Mouse (Mus musculus): ENCODE data around the gene Sarnp. TPM values are rescaled to one million over a fixed set of nuclear protein-coding genes. Genes with fewer than 3 reads are reported as not detected.
A peak's percentile ranks its signal among the peaks of the same experiment; 100 is the strongest.
"Not testable (repeated sequence)": the region's sequence is repeated elsewhere in the genome, so short reads cannot be mapped to it uniquely, and the experiment has no call there.

Gene Sarnp
- total RNA-seq, 2 experiments from 2014 or later: 38.0 to 39.1 TPM

DNA sequence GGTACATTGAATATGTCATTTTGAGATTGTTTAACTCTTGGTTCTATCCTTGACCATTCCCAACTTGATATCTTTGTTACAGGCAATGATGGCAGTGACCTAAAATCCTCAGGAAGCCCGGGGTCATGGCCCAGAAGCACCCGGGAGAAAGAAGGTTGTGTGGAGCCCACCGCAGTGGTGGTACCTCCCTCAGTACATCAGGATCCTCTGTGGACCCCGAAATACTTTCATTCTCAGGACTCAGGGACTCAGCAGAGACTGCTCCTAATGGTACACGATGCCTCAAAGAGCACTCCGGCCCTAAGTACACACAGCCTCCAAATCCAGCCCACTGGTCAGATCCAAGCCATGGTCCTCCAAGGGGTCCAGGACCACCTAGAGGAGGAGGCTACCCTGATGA lies 11.0 kb upstream of the Sarnp start:
- intact Hi-C loops (cut with DNase I): loop anchor here (2.0 to 5.0 kb wide), 2 partner anchors 15 to 179 kb away; partner anchors contain the start of genes Ormdl2 and Rps26

DNA sequence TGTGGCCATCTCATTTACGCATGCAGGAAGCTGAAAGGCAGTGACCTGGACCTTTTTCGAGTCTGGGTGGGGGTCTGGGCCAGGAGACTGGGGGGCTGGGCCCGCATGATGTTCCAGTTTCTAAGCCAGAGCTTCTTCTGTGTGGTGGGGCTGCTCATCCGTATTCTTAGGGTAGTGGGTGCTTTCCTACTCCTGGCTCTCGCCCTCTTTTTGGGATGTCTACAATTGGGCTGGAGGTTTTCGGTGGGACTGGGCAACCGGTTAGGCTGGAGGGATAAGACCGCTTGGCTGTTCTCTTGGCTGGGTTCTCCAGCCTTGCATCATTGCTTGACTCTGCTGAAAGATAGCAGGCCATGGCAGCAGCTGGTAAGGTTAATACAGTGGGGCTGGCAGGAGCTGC lies 10.1 kb upstream of the Sarnp start:
- intact Hi-C loops (cut with DNase I): loop anchor here (2.0 to 5.0 kb wide), 2 partner anchors 14 to 180 kb away; partner anchors contain the start of genes Ormdl2 and Rps26
- DNase-seq: no peak

More for the DNA sequence above, 11.0 kb upstream of the Sarnp start:
- DNase-seq: no peak

DNA sequence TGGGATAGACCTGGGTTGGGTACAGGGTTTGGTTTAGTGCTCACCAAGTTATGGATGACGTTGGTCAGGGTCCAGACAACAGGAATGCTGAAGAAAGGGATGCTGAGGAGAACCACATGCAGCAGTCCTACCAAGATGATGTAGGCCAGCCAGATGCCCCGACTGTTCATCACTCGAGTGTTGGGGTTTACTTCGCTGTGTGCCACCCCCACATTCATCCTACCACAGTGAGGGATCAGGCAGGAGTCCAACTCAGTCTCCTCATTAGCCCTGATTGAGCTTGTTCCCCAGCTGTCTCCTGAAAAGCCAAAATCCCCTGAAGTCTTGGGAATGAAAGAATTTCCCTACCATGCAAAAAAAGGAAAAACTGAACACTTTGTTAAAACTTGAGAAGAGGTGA lies 3.1 kb downstream of the Sarnp start:
- no peak for DNase-seq
- intact Hi-C loops (cut with DNase I): loop anchor here (2.0 kb wide), 1 partner anchor 13 kb away; no protein-coding TSS in a partner anchor

DNA sequence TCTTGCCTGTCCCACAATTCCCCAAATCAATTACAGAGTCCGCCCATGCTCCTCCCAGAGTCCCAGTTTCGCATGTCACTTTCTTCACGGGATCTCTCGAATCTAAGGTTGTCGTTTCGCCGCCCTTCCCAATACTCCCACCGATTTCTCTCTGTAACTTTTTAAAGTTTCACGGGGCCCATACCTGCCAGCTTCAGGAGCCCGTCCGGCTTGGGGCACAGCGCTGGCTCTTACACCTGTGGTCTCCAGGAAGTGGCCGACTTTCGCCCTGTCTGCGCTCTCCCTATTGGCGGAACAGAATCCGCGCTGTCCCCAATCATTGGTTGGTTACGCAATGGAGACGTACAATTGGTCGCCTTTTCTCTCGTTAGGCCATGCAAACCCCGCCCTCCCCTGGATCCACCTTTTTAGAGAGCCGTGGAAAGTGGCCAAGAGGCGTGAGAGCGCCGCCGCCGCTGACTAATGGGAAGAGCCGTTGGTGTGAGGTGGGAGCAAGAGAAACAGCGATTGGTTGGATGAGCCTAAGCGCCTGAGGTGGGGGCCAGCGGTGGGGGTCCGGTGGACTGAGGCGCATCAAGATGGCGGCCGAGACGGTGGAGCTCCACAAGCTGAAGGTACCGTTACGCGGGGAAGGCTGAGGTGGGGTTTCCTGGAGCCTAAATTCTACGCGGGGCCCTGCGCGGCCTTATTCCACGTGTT lies 4.4 kb downstream of the Sarnp start, which contains the start of gene Ormdl2:
Gene Ormdl2 (minus strand): TSS at position 288 of the 699 bp plus-strand sequence.
- DNase-seq: peak; percentile 99
- intact Hi-C loops (cut with DNase I): loop anchor here (2.0 kb wide), 1 partner anchor 15 kb away; no protein-coding TSS in a partner anchor

DNA sequence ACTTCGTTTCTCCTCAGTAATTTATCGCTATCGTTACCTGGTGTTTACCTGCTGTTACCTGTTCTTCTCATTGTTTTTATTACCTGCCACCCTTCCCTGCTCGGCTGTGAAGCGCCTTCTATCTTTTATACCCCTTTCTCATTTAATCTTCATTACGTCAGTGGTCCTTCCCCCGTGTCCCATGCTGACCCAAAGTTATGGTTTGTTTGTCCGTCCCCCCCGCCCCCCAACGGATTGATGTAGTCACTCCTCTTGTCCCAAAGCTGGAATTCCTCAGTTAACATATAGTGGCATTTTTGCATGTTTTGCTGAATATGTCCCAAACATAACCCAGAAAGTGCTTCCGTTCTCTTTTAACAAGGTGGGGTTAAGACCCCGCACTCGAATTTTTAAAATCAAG lies 5.0 kb downstream of the Sarnp start:
- intact Hi-C loops (cut with DNase I): no loop called here
- DNase-seq: no peak

DNA sequence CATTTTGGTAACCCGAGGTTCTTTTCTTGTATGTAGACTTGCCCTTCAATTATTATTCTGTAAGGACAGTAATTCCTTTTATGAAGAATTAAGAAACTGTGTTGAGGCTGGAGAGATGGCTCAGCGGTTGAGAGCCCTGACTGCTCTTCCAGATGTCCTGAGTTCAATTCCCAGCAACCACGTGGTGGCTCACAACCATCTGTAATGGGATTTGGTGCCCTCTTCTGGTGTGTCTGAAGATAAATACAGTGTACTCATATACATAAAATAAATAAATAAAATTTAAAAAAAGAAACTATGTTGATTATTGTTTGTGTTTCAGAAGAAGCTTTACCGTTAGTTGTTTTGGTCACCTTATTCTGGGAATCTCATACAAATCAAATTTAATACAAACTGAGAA lies 6.0 kb downstream of the Sarnp start:
- intact Hi-C loops (cut with DNase I); DNase-seq: not testable (repeated sequence)

DNA sequence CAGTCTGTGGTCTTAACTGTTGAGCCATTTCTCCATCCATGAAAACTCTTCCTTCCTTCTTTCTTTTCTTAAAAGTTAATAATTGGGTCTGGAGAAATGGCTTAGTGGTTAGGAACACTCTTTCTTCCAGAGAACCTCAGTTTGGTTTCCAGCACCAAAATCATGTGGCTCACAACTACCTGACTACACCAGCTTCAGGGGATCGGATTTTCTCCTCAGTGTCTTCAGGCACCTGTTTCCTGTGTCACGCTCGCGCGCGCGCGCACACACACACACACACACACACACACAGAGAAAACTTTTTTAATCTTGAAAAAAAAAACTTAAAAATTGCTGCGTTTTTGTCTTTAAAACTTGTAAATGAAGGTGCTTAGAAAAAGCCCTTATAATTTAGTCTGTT lies 6.7 kb downstream of the Sarnp start:
- DNase-seq: no peak
- intact Hi-C loops (cut with DNase I): no loop called here

DNA sequence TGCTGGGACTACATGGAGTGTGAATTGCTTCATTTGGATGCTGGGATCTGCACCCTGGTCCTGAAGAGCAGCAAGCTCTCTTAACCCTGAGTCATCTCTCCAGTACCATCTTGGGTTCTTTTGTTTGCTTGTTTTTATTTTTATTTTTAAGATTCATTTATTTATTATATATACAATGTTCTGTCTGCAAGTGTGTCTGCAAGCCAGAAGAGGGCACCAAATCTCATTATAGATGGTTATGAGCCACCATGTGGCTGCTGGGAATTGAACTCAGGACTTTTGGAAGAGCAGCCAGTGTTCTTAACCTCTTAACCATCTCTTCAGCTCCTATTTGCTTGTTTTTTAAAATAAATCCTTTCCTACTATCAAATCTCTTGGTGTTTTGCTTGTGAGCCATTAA lies 20.3 kb downstream of the Sarnp start:
- intact Hi-C loops (cut with DNase I): no loop called here
- DNase-seq: no peak

DNA sequence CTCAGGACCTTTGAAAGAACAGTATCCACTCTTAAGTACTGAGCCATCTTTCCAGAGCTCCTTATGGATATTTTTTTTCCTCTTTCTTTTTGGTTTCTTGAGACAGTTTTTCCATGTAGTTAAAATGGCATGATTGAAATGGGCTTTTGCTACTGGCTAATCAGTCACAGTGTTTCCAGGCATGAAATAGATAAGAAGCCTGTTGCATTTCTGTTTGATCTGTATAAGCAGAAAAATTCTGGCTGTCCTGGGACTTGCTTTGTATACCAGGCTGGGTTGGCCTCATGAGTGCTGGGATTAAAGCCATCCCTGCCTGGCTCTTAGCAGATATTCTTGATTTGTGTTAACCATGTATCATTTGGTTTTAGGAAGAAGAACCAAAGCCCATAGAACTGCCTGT lies 22.3 kb downstream of the Sarnp start:
- no peak for DNase-seq
- intact Hi-C loops (cut with DNase I): no loop called here

DNA sequence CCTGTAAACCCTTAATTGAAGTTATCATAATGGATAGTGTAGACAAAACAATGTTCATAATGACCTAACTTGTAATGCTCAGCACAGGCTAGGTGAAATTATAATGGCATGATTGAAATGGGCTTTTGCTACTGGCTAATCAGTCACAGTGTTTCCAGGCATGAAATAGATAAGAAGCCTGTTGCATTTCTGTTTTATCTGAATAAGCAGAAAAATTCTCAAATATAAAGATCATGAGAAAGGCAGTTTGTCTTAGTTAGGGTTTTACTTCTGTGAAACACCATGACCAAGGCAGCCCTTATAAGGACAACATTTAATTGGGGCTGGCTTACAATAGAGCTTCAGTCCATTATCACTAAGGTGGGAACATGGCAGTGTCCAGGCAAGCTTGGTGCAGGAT lies 23.5 kb downstream of the Sarnp start:
- no peak for DNase-seq
- intact Hi-C loops (cut with DNase I): loop anchor here (5.0 kb wide), 1 partner anchor 137 kb away; no protein-coding TSS in a partner anchor

DNA sequence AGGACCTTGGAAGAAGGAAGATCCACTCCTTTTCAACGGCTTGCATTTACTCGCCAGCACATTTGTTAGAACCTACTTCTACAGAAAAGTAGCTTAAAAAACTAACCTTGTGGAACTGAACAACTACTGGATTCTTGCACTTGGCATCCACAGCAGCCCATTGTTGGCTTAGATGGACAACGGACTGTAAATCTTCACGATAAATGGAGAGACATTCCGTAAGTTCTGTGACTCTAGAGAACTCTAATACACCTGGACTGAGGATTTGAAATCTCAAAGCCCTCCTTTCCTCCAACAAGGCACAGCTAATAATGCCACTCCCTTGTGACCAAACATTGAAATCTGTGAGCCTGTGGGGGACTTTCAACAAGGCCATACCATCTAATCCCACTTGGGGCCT lies 26.1 kb downstream of the Sarnp start:
- no peak for DNase-seq

DNA sequence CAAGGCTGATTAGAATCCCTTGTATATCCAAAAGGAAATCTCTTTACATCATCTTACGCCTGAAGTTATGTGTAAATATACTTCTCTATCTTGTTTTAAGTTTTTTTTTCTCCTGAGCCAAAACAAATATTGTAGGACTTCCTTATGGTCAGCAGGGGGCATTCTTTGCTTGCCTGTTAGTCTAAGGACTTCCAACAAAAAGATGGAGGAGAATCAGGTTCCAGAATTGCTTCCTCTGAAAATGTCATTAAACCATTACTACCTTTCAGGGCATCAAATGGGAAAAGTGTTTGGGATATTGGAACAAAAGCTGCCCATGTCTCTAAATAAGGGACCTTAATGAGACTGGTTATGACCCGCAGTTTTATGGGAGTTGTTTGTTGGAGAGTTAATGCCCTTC lies 28.4 kb downstream of the Sarnp start:
- intact Hi-C loops (cut with DNase I): loop anchor here (1.0 kb wide), 1 partner anchor 50 kb away; no protein-coding TSS in a partner anchor
- DNase-seq: no peak

More for the DNA sequence above, 26.1 kb downstream of the Sarnp start:
- intact Hi-C loops (cut with DNase I): loop anchor here (5.0 kb wide), 1 partner anchor 134 kb away; no protein-coding TSS in a partner anchor

DNA sequence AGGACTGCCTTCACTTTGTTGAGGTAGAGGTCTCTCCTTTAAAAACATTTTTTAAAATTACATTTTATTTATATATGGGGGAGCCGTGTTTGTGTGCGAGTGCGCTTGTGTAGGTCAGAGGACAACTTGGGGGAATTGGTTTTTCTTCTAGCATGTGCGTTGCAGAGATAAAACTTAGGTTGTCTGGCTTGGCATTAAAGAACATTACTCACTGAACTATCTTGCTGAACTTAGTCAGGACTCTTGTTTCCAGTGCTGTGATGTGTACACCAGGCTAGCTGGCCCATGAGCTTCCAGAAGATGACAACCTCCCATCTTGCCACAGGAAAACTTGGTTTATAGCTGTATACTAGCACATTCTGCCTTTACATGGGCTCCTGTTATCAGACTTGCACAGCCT lies 29.5 kb downstream of the Sarnp start:
- intact Hi-C loops (cut with DNase I): no loop called here
- DNase-seq: no peak

DNA sequence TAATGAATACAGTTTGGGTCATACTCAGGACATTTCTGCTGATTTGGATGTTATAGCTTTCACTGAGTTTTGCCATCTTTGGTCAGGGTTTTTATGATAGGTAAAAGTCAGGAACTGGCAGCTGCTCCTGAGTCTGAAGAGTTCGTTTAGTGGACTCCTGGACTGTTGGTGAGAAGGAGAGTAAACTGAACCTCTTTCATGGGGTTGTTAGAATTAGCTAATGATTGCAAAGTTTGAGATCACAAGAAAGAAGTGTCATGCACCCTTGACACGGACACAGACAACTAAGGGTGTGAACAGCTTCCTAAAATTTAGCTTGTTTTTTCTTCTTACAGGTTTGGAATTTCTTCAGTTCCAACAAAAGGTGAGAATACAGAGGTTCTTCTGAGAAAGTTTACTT lies 31.3 kb downstream of the Sarnp start:
- no peak for DNase-seq
- intact Hi-C loops (cut with DNase I): no loop called here

DNA sequence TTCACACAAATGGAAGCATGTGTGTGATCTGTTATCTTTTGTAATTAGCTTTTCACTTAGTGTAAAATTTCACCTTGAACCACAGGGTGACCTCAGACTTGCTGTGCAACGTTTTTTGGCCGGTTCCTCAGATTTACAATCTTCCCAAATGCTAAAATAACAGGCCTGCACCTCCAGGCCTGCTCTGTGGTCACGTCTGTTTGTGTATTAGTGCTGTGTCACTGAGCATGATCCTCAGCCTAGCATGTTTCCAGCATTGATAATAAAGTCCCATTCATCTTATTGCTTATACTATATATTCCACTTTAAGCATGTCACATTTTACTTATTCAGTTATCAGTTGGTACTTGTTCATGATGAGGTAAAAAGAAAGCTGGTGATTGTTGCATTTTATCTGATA lies 33.2 kb downstream of the Sarnp start:
- intact Hi-C loops (cut with DNase I): no loop called here
- no peak for DNase-seq

DNA sequence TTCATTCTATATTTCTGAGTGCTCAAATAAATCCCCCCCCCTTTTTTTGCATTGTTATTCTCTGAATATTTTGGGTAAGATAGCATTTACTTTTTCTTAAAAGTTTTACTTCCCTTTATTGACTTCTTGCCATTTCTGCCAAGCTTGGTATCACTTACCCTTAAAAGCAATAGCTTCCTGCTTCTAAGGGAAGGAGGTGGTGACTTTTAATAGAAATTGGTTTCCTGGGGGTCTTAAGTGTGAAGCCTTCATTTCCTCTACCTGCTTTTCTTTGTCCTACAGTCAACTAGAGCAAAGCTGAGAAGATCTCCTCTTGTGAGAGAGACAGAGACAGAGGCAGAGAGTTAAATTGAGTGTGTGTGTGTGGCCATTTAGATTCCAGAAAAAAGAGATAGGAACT lies 44.0 kb downstream of the Sarnp start:
- no peak for DNase-seq
- intact Hi-C loops (cut with DNase I): loop anchor here (5.0 kb wide), 1 partner anchor 36 kb away; no protein-coding TSS in a partner anchor

DNA sequence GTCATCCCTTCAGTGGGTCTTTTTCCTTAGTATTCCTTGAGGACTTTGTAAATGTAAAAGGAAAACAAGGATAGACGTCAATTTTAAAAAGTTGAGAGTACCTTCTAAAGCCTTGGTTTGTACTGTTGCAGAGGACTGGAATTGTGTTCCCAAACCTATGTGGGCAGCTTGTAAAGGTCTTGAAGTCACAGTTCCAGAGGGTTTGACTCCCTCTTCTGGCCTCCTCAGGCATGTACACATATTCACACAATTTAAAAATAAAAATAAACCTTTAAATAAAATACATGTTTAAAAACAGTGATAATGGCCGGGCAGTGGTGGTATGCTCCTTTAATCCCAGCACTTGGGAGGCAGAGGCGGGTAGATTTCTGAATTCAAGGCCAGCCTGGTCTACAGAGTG lies 48.9 kb downstream of the Sarnp start:
- no peak for DNase-seq
- intact Hi-C loops (cut with DNase I): no loop called here

DNA sequence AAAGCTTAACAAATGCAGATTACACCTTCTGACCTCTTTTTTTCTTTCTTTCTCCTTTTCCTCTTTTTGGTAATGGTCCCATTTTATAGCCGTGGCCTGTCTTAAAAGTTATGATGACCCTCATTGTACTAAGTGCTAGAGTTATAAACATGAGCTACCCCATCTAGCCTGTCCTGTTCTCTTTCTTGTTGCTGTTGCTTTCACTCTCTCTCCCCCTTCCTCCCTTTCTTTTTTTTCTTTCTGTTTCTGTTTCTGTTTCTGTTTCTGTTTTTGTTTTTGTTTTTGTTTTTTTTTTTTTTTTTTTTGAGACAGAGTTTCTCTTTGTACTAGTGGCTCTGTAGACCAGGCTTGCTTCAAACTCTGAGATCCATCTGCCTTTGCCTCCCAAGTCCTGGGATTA lies 49.4 kb downstream of the Sarnp start:
- no peak for DNase-seq
- intact Hi-C loops (cut with DNase I): no loop called here

DNA sequence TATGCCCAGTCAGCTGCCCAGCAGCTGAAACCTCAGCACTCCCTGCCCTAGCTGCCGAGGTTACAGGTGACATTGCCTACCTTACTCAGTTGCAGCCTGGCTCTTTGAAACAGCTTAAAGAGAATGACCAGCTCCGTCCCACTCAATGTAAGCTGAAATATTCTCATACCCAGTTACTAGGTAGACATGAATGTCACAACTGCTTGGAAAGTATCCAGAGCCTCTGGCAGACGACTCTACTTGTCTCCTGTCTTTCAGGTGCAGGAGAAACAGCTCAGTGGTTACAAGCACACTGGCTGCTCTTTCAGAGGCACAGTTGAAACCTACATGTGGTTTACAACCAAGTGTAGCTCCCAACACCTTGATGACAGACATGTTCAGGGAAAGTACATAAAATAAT lies 53.2 kb downstream of the Sarnp start:
- DNase-seq: no peak
- intact Hi-C loops (cut with DNase I): no loop called here

DNA sequence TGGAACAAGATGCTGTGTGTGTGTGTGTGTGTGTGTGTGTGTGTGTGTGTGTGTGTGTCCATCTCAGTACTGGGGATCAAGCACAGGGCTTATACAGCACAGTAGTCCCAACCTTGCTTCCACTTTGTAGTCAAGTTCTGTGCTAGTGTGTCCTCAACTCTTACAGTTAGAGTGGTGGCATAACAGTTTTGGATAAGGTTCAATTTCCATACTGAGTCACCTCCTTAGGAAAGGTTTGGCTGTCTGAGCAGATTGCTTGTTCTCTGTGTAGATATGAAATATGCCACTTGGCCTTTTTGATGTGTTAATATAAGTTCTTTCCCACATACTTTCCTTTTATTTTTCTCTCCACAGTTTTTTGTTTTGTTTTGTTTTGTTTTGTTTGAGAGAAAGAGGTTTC lies 61.2 kb downstream of the Sarnp start:
- intact Hi-C loops (cut with DNase I): no loop called here
- DNase-seq: no peak

DNA sequence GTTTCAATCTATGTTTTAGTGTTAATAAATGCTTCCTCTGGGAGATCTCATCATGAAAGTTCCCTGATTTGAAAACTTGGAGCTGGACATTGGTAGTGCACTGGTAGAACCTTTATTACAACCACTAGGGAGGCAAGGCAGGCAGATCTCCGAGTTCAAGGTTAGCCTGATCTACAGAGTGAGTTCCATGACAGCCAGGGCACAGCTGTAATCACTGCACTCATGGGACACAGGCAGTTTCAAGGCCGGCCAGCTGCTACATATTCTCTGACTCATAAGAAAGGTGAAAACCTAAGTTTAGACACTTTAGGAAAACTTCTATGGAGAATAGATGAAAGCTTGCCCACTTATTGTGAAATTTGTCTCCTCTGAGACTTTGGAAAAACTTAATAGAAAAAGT lies 61.7 kb downstream of the Sarnp start:
- intact Hi-C loops (cut with DNase I): no loop called here
- no peak for DNase-seq

DNA sequence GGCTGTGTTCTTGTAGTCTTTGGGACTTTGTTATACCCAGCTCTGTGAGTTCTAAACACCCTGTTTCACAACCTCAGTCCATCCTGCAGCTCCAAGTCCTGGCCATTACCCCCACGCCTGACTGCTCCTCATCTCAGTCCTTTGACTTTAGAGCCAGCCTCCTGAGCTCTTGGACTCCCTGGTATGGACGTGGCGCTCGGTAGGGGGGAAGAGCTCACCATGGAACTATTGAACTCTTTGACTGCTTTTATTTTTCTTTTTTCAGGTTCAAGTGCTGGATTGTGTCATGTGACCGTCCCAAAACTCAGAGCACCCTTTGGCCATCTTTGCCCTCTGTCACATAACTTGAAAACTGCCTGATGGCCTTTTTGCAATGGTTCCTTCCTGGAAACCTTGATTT lies 64.9 kb downstream of the Sarnp start:
- intact Hi-C loops (cut with DNase I): no loop called here
- DNase-seq: no peak

Measured in heart, postnatal 36 days (tissue).